Mouse (Mus musculus) adrenal gland, postnatal 4 days (tissue): ENCODE results near the gene Spag4. TPM values are rescaled to one million over a fixed set of nuclear protein-coding genes. Genes with fewer than 3 reads are reported as not detected.
"Not testable (repeated sequence)": the region's sequence is repeated elsewhere in the genome, so short reads cannot be mapped to it uniquely, and the experiment has no call there.

Experiments
- DNase-seq, 2 experiments: peaks; one replicate each; pipeline ENCODE4 v3.0.0; 2021 to 2022; ENCODE audit warnings: low spot score in 2 of 2, mixed read lengths in 2 of 2
- total RNA-seq, 2 experiments: library from RNA; stranded (reverse); gene quantifications; 2 replicates each; pipeline ENCODE4 v1.2.3; 2021

The Spag4 gene
- total RNA-seq, 2 experiments from 2014 or later, result 3.2 to 5.8 TPM

GRCm38 (mm10) chr2:156091926-156092325 is 27.0 kb downstream of the Spag4 start:
- DNase-seq, result no peak

- DNase-seq, result no peak
These were observed 45.8 kb downstream of the Spag4 start for GRCm38 (mm10) chr2:156110627-156111357.

GRCm38 (mm10) chr2:156111358-156112079 is 46.5 kb downstream of the Spag4 start, which contains the start of the genes Cpne1 and Rbm12:
TSS of gene Cpne1 (minus strand) at chr2:156111965.
TSS of gene Rbm12 (minus strand) at chr2:156111978.
- peak; percentile 83 to 87 for DNase-seq

GRCm38 (mm10) chr2:156112080-156112423 is 47.1 kb downstream of the Spag4 start:
- not testable (repeated sequence) for DNase-seq

GRCm38 (mm10) chr2:156119566-156119965 is 54.6 kb downstream of the Spag4 start:
- no peak for DNase-seq

Other genes starting within 250 kb of the Spag4 start
- 10 to 100 TPM; 72.5 to 72.6 TPM for gene BC029722, start 245.7 kb upstream of the Spag4 start, total RNA-seq
- 100 to 1,000 TPM; 137 to 148 TPM for gene Eif6, start 238.2 kb upstream of the Spag4 start, total RNA-seq
- not detected for gene Fam83c, start 230.3 kb upstream of the Spag4 start, total RNA-seq
- gene Uqcc1, start 134.9 kb upstream of the Spag4 start, total RNA-seq, result 100 to 1,000 TPM in 1 of 2 experiments, 10 to 100 TPM in 1; 92.3 to 106 TPM
- not detected for gene Gm15557, start 124.4 kb upstream of the Spag4 start, total RNA-seq
- gene Gdf5, start 119.8 kb upstream of the Spag4 start, total RNA-seq, result 1 to 10 TPM in 1 of 2 experiments, under 1 TPM in 1; 0.64 to 1.1 TPM
- gene Cep250, start 108.7 kb upstream of the Spag4 start, total RNA-seq, result 10 to 100 TPM; 26.8 to 29.9 TPM
- gene 6430550D23Rik, start 57.2 kb upstream of the Spag4 start, total RNA-seq, result 1 to 10 TPM; 2.8 to 3.9 TPM
- gene Ergic3, start 57.1 kb upstream of the Spag4 start, total RNA-seq, result 100 to 1,000 TPM; 224 to 225 TPM
- gene Fer1l4, start 12.2 kb upstream of the Spag4 start, total RNA-seq, result not detected
- 10 to 100 TPM; 25.5 to 27.7 TPM for gene Cpne1, start 46.8 kb downstream of the Spag4 start, total RNA-seq
- gene Rbm12, start 46.8 kb downstream of the Spag4 start, total RNA-seq, result 10 to 100 TPM; 45.5 to 49.1 TPM
- gene Gm28036, start 61.9 kb downstream of the Spag4 start, total RNA-seq, result 10 to 100 TPM; 36.7 to 44.4 TPM
- 100 to 1,000 TPM; 255 to 270 TPM for gene Romo1, start 78.9 kb downstream of the Spag4 start, total RNA-seq
- gene Nfs1, start 79.0 kb downstream of the Spag4 start, total RNA-seq, result 10 to 100 TPM; 67.9 to 74.5 TPM
- gene Rbm39, start 115.1 kb downstream of the Spag4 start, total RNA-seq, result 100 to 1,000 TPM; 525 to 551 TPM
- 10 to 100 TPM; 36.6 to 36.9 TPM for gene Phf20, start 131.3 kb downstream of the Spag4 start, total RNA-seq
- gene Cnbd2, start 247.1 kb downstream of the Spag4 start, total RNA-seq, result 1 to 10 TPM; 1.6 to 2.4 TPM
- 100 to 1,000 TPM; 107 to 119 TPM for gene Scand1, start 247.5 kb downstream of the Spag4 start, total RNA-seq